Mouse (Mus musculus) intestine, embryonic 16.5 days (tissue): ENCODE results near the gene Tppp3. TPM values are rescaled to one million over a fixed set of nuclear protein-coding genes. Genes with fewer than 3 reads are reported as not detected.

Experiments
- ATAC-seq: fragments of 200-750 bp; cut with Nextera tagmentation; 2 replicates; pipeline ENCODE4 v1.8.0; 2017; ENCODE audit warnings: moderate TSS enrichment, moderate library complexity
- H3K27ac ChIP-seq: fragments of 300-500 bp; sonication (generic); 2 replicates; pipeline ENCODE4 v1.5.1; 2014; ENCODE audit warnings: mild to moderate bottlenecking, low read length
- H3K27me3 ChIP-seq: fragments of 300-500 bp; sonication (generic); replicated peaks from 2 replicates; pipeline ENCODE4 v1.6.1; 2014; ENCODE audit warnings: low read length, control low read depth, mixed read lengths; ENCODE audit not compliant: control insufficient read depth, insufficient read depth
- H3K36me3 ChIP-seq: fragments of 300-500 bp; sonication (generic); 2 replicates; pipeline ENCODE4 v1.6.1; 2014; ENCODE audit warnings: low read length, control low read depth; ENCODE audit not compliant: control insufficient read depth, insufficient read depth
- H3K4me1 ChIP-seq: fragments of 300-500 bp; sonication (generic); 2 replicates; pipeline ENCODE4 v1.6.1; 2014; ENCODE audit warnings: low read length, control low read depth, mixed read lengths; ENCODE audit not compliant: control insufficient read depth, insufficient read depth
- H3K4me2 ChIP-seq: fragments of 300-500 bp; sonication (generic); 2 replicates; pipeline ENCODE4 v1.6.1; 2014; ENCODE audit warnings: low read depth, low read length, control low read depth
- H3K4me3 ChIP-seq: fragments of 300-500 bp; sonication (generic); 2 replicates; pipeline ENCODE4 v1.5.1; 2014; ENCODE audit warnings: mild to moderate bottlenecking, low read length
- H3K9ac ChIP-seq: fragments of 300-500 bp; sonication (generic); 2 replicates; pipeline ENCODE4 v1.6.1; 2014; ENCODE audit warnings: low read depth, low read length
- H3K9me3 ChIP-seq: fragments of 300-500 bp; sonication (generic); 2 replicates; pipeline ENCODE4 v1.6.1; 2016; ENCODE audit warnings: low read length, control low read depth; ENCODE audit not compliant: control insufficient read depth
- WGBS: fragments of 180-500 bp; shearing (Covaris S2); extraction: QIAGEN DNeasy Blood & Tissue Kit; methylation state at CpG from one replicate; pipeline ENCODE4 v1.1.7; 2014; 5-methylcytosine and 5-hydroxymethylcytosine counted together
- polyA plus RNA-seq: library from polyadenylated mRNA; unstranded; fragments of >200 nt; fragmentation: Nextera tagmentation; extraction: Ambion mirVana; gene quantifications from 2 replicates; pipeline ENCODE4 v1.2.1, GENCODE M21; 2015

Tppp3 gene
- polyA plus RNA-seq, 1 experiment from 2014 or later = 42.3 TPM

DNA sequence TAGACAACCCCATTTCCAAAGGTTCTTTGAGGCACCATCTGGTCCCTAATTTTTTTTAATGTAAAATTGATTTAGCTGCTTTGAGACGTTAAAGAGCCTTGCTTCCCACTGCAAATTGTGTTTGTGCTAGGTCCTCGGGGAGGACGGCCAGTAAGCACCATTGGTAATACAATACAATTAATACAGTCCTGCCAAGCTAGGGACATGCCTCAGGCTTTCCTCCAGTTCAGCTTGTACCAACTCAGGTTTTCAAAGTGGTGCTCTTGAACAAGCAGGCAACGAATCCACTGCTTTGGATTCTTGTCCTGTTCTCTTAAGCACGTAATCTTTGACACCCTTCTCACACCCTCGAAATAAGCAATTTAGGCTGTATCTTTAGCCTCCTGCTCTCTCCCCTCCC lies 38.3 kb downstream of the Tppp3 start:
- H3K27ac ChIP-seq = no peak overlapping the region
- ATAC-seq = no peak
- H3K4me2 ChIP-seq = no peak overlapping the region
- H3K36me3 ChIP-seq = no peaks in the 10 kb centered on the region
- 56% methylated on average over 6 of the region's 6 CpGs for WGBS
- no peaks in the 10 kb centered on the region for H3K27me3 ChIP-seq
- no peak overlapping the region for H3K9ac ChIP-seq
- no peaks in the 10 kb centered on the region for H3K4me1 ChIP-seq
- no peaks in the 10 kb centered on the region for H3K9me3 ChIP-seq
- H3K4me3 ChIP-seq = no peak overlapping the region

GRCm38 (mm10) chr8:105431743-105432515 lies 39.4 kb downstream of the Tppp3 start:
- WGBS = 57% methylated on average over 7 of the region's 7 CpGs
- ATAC-seq = no peak

DNA sequence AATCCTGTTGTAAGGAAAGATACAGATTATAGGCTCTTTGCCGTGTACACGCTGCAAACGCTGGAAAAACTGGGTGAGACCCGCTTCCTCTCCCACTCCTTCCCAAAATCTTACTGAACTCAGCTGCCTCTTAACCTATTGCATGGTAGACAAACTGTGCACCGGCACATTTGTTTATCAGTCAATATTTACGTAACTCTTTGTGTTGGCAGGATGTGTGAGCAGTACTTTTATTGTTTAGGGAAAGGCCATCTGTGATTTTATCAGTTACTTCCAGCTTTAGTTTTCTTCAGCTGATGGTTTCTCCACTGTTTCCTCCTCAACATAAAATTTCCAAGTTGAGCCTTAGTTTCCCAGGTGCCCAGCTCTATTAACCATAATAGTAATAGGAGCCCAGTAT lies 44.4 kb downstream of the Tppp3 start:
- H3K4me2 ChIP-seq = no peak overlapping the region
- H3K9ac ChIP-seq = no peak overlapping the region
- no peaks in the 10 kb centered on the region for H3K27me3 ChIP-seq
- H3K4me1 ChIP-seq = no peaks in the 10 kb centered on the region
- ATAC-seq = no peak
- 47% methylated on average over 6 of the region's 6 CpGs for WGBS
- H3K27ac ChIP-seq = no peak overlapping the region
- no peaks in the 10 kb centered on the region for H3K36me3 ChIP-seq
- no peak overlapping the region for H3K4me3 ChIP-seq
- H3K9me3 ChIP-seq = no peaks in the 10 kb centered on the region

More at GRCm38 (mm10) chr8:105431743-105432515, 39.4 kb downstream of the Tppp3 start:
- no peaks in the 10 kb centered on the region for H3K9me3 ChIP-seq
- H3K27ac ChIP-seq = no peak overlapping the region
- H3K4me2 ChIP-seq = no peak overlapping the region
- H3K36me3 ChIP-seq = no peaks in the 10 kb centered on the region
- H3K4me1 ChIP-seq = no peaks in the 10 kb centered on the region
- no peak overlapping the region for H3K4me3 ChIP-seq
- no peaks in the 10 kb centered on the region for H3K27me3 ChIP-seq
- H3K9ac ChIP-seq = no peak overlapping the region

- no peaks in the 10 kb centered on the region for H3K36me3 ChIP-seq
- ATAC-seq = no peak
- WGBS = 76% methylated on average over 1 of the region's 1 CpGs
- no peak overlapping the region for H3K4me2 ChIP-seq
- no peak overlapping the region for H3K4me3 ChIP-seq
- H3K9ac ChIP-seq = no peak overlapping the region
- no peaks in the 10 kb centered on the region for H3K27me3 ChIP-seq
- no peaks in the 10 kb centered on the region for H3K4me1 ChIP-seq
- H3K9me3 ChIP-seq = no peaks in the 10 kb centered on the region
- H3K27ac ChIP-seq = no peak overlapping the region
Measured at GRCm38 (mm10) chr8:105422006-105422405, 49.3 kb downstream of the Tppp3 start.

GRCm38 (mm10) chr8:105419800-105420199 lies 51.5 kb downstream of the Tppp3 start:
- WGBS = 72% methylated on average over 4 of the region's 4 CpGs
- ATAC-seq = no peak

DNA sequence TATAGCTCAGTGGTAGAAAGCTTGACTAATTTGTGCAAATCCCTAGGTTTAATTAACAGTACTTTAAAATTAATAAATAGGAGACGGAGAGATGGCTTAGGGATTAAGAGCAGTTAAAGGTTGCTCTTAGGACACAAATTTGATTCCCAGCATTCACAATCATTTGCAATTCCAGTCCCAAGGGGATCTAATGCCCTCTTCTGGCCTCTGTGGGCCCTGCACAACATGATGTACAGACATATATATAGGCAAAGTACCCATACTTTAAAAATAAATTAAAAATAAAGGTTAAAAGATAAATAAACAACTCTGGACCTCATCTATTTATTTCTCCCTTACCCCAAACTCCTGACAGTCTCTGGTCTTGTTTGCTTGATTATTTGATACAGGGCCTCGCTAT lies 52.3 kb downstream of the Tppp3 start:
- Histone ChIP-seq H3K4me3 (no peak overlapping the region), H3K36me3 (no peaks in the 10 kb centered on the region), H3K9ac (no peak overlapping the region), H3K27ac (no peak overlapping the region), H3K4me1 (no peaks in the 10 kb centered on the region), H3K4me2 (no peak overlapping the region), H3K9me3 (no peaks in the 10 kb centered on the region), H3K27me3 (no peaks in the 10 kb centered on the region)
- ATAC-seq = no peak
- WGBS = 81% methylated on average over 2 of the region's 2 CpGs

More at GRCm38 (mm10) chr8:105419800-105420199, 51.5 kb downstream of the Tppp3 start:
- H3K9ac ChIP-seq = no peak overlapping the region
- no peaks in the 10 kb centered on the region for H3K36me3 ChIP-seq
- H3K27ac ChIP-seq = no peak overlapping the region
- H3K4me3 ChIP-seq = no peak overlapping the region
- H3K4me1 ChIP-seq = no peaks in the 10 kb centered on the region
- H3K4me2 ChIP-seq = no peak overlapping the region
- H3K27me3 ChIP-seq = no peaks in the 10 kb centered on the region
- H3K9me3 ChIP-seq = no peaks in the 10 kb centered on the region

Other genes starting within 250 kb of the Tppp3 start
- 20.6 and 21.7 TPM in 2 replicates for gene D230025D16Rik, start 246.4 kb downstream of the Tppp3 start, polyA plus RNA-seq
- 16.2 and 17.5 TPM in 2 replicates for gene B3gnt9, start 216.4 kb downstream of the Tppp3 start, polyA plus RNA-seq
- gene Tradd, start 206.9 kb downstream of the Tppp3 start, polyA plus RNA-seq = 44.9 and 46.0 TPM in 2 replicates
- gene Fbxl8, start 206.9 kb downstream of the Tppp3 start, polyA plus RNA-seq = 6.0 and 6.8 TPM in 2 replicates
- 0.17 and 0.18 TPM in 2 replicates for gene Hsf4, start 201.7 kb downstream of the Tppp3 start, polyA plus RNA-seq
- gene Nol3, start 195.4 kb downstream of the Tppp3 start, polyA plus RNA-seq = 1.3 and 1.4 TPM in 2 replicates
- 6.7 and 7.2 TPM in 2 replicates for gene 4931428F04Rik, start 181.7 kb downstream of the Tppp3 start, polyA plus RNA-seq
- 6.6 and 7.4 TPM in 2 replicates for gene Exoc3l, start 175.4 kb downstream of the Tppp3 start, polyA plus RNA-seq
- gene E2f4, start 173.9 kb downstream of the Tppp3 start, polyA plus RNA-seq = 86.7 and 89.2 TPM in 2 replicates
- gene Elmo3, start 165.9 kb downstream of the Tppp3 start, polyA plus RNA-seq = 28.0 and 30.3 TPM in 2 replicates
- gene Lrrc29, start 145.2 kb downstream of the Tppp3 start, polyA plus RNA-seq = 1.5 and 1.8 TPM in 2 replicates
- gene Tmem208, start 145.2 kb downstream of the Tppp3 start, polyA plus RNA-seq = 141 and 142 TPM in 2 replicates
- gene Fhod1, start 123.6 kb downstream of the Tppp3 start, polyA plus RNA-seq = 1.4 and 1.8 TPM in 2 replicates
- gene Slc9a5, start 122.7 kb downstream of the Tppp3 start, polyA plus RNA-seq = 0.93 and 1.1 TPM in 2 replicates
- gene Plekhg4, start 98.3 kb downstream of the Tppp3 start, polyA plus RNA-seq = 0.06 and 0.15 TPM in 2 replicates
- 0.04 TPM in 1 of 2 replicates, not detected in the other for gene Kctd19, start 58.0 kb downstream of the Tppp3 start, polyA plus RNA-seq
- 0.07 TPM in 1 of 2 replicates, not detected in the other for gene Lrrc36, start 58.0 kb downstream of the Tppp3 start, polyA plus RNA-seq
- 17.5 and 18.5 TPM in 2 replicates for gene Zdhhc1, start 25.4 kb upstream of the Tppp3 start, polyA plus RNA-seq
- 1.9 and 2.3 TPM in 2 replicates for gene Hsd11b2, start 47.2 kb upstream of the Tppp3 start, polyA plus RNA-seq
- 115 and 125 TPM in 2 replicates for gene Atp6v0d1, start 94.5 kb upstream of the Tppp3 start, polyA plus RNA-seq
- 17.1 and 17.8 TPM in 2 replicates for gene Ripor1, start 133.7 kb upstream of the Tppp3 start, polyA plus RNA-seq
- 73.7 and 86.4 TPM in 2 replicates for gene Ctcf, start 165.0 kb upstream of the Tppp3 start, polyA plus RNA-seq
- 0.66 and 0.92 TPM in 2 replicates for gene Agrp, start 165.9 kb upstream of the Tppp3 start, polyA plus RNA-seq
- gene Carmil2, start 214.7 kb upstream of the Tppp3 start, polyA plus RNA-seq = 0.64 and 0.79 TPM in 2 replicates
- 53.0 and 55.0 TPM in 2 replicates for gene Acd, start 229.6 kb upstream of the Tppp3 start, polyA plus RNA-seq
- gene Pard6a, start 229.6 kb upstream of the Tppp3 start, polyA plus RNA-seq = 12.0 and 12.6 TPM in 2 replicates
- gene 4933405L10Rik, start 236.1 kb upstream of the Tppp3 start, polyA plus RNA-seq = not detected in 2 replicates
- 11.2 and 13.6 TPM in 2 replicates for gene Enkd1, start 236.7 kb upstream of the Tppp3 start, polyA plus RNA-seq